Mouse (Mus musculus) erythroblast, embryonic 14.5 days (primary cell): ENCODE results near the gene Il17re. TPM values are rescaled to one million over a fixed set of nuclear protein-coding genes. Genes with fewer than 3 reads are reported as not detected.

Experiments
- H3K27me3 ChIP-seq: 2 replicates; pipeline ENCODE4 v1.6.1; 2012; ENCODE audit warnings: inconsistent platforms; ENCODE audit not compliant: control insufficient read depth
- H3K36me3 ChIP-seq: 2 replicates; pipeline ENCODE4 v1.6.1; 2012; ENCODE audit warnings: mild to moderate bottlenecking, inconsistent platforms; ENCODE audit not compliant: control insufficient read depth
- H3K4me1 ChIP-seq: 2 replicates; pipeline ENCODE4 v1.6.1; 2012; ENCODE audit warnings: inconsistent platforms; ENCODE audit not compliant: control insufficient read depth
- H3K4me3 ChIP-seq: replicated peaks from 2 replicates; pipeline ENCODE3; 2012; ENCODE audit warnings: moderate library complexity, mild to moderate bottlenecking, inconsistent platforms
- H3K9me3 ChIP-seq: 2 replicates; pipeline ENCODE4 v1.6.1; 2012; ENCODE audit warnings: low read length, inconsistent platforms, mixed read lengths; ENCODE audit not compliant: control insufficient read depth
- GATA1 ChIP-seq: IDR thresholded peaks from 2 replicates; pipeline ENCODE4 v1.6.1; 2012; ENCODE audit warnings: low read length, inconsistent platforms, mixed read lengths
- TAL1 ChIP-seq: IDR thresholded peaks from 3 replicates; pipeline ENCODE4 v1.6.1; 2012; ENCODE audit warnings: low read length, inconsistent platforms, mixed read lengths
- polyA plus RNA-seq: library from polyadenylated mRNA; stranded (reverse); fragments of >175 nt; gene quantifications from 2 replicates; pipeline ENCODE4 v1.2.3, GENCODE M21; 2012

Gene Il17re
- polyA plus RNA-seq, 1 experiment, result not detected

GRCm38 (mm10) chr6:113477353-113477752 lies 19.1 kb downstream of the Il17re start:
- Histone ChIP-seq H3K36me3 (no peaks in the 10 kb centered on the region; the same call in 1 of the 2 replicates), H3K27me3 (peaks cover 56% of the 10 kb centered on the region), H3K4me1 (peaks cover 8% of the 10 kb centered on the region), H3K9me3 (no peaks in the 10 kb centered on the region), H3K4me3 (no peak overlapping the region)
- TF ChIP-seq GATA1 (no peak), TAL1 (no peak)

GRCm38 (mm10) chr6:113478906-113479305 lies 20.6 kb downstream of the Il17re start:
- H3K27me3 ChIP-seq, result peaks cover 61% of the 10 kb centered on the region

DNA sequence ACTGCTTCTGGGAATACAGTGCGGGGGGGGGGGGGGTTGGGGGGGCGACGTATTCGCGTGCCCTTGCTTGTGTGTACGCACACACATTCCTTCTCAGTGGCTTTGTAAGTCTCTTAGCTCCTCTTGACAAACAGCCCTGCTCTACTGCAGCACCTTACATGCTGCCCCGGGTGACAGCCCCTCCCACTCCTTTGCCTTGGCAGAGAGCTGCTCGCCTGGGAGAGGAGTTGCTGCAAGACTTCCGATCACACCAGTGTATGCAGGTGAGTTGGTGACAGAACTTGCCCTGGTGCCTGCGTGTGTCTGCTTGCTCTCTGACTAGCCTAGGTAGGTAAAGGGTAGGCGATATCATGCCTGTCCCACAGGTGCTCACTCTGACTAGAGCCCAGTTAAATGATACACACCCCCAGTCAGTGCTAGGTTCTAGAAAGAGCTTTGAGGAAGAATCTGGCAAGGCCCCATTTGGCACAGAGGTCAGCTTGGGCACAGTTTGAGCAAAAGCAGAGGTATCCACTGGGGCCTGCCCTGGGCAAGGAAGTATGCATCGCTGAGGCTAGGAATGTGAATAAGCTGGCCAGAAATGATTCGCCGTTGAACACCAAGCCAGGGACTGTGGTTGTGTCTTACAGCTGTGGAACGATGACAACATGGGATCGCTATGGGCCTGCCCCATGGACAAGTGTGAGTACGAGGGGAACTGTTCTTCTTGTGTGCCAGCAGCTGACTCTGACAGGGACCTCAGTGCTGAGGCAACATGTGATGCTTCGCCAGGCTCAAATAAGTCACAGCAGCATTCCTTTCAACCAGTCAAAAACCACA lies 22.5 kb downstream of the Il17re start:
- H3K4me1 ChIP-seq, result peaks cover 28% of the 10 kb centered on the region
- no peaks in the 10 kb centered on the region; the same call in 1 of the 2 replicates for H3K36me3 ChIP-seq
- H3K4me3 ChIP-seq, result no peak overlapping the region
- TF ChIP-seq TAL1 (no peak), GATA1 (no peak)
- H3K27me3 ChIP-seq, result peaks cover 55% of the 10 kb centered on the region
- H3K9me3 ChIP-seq, result no peaks in the 10 kb centered on the region

More at GRCm38 (mm10) chr6:113478906-113479305, 20.6 kb downstream of the Il17re start:
- peaks cover 19% of the 10 kb centered on the region for H3K4me1 ChIP-seq
- H3K4me3 ChIP-seq, result no peak overlapping the region
- no peak for TF ChIP-seq GATA1
- TF ChIP-seq TAL1, result no peak
- H3K36me3 ChIP-seq, result no peaks in the 10 kb centered on the region; the same call in 1 of the 2 replicates
- H3K9me3 ChIP-seq, result no peaks in the 10 kb centered on the region

GRCm38 (mm10) chr6:113482477-113483099 lies 24.3 kb downstream of the Il17re start:
- TF ChIP-seq GATA1 (no peak), TAL1 (no peak)
- peak overlapping the region; percentile 74 for H3K4me3 ChIP-seq
- H3K9me3 ChIP-seq, result no peaks in the 10 kb centered on the region
- no peaks in the 10 kb centered on the region; the same call in 1 of the 2 replicates for H3K36me3 ChIP-seq
- peaks cover 39% of the 10 kb centered on the region for H3K27me3 ChIP-seq
- H3K4me1 ChIP-seq, result peaks cover 38% of the 10 kb centered on the region

GRCm38 (mm10) chr6:113483100-113483615 lies 24.9 kb downstream of the Il17re start, which contains the start of gene Creld1:
Gene Creld1 (plus strand): TSS chr6:113483297.
- no peaks in the 10 kb centered on the region for H3K9me3 ChIP-seq
- TF ChIP-seq GATA1 (no peak), TAL1 (no peak)
- peaks cover 4% of the 10 kb centered on the region; the same call in 1 of the 2 replicates for H3K36me3 ChIP-seq
- peaks cover 43% of the 10 kb centered on the region for H3K4me1 ChIP-seq
- H3K27me3 ChIP-seq, result peaks cover 39% of the 10 kb centered on the region
- peak within 1 kb of the TSS; percentile 74 for H3K4me3 ChIP-seq

DNA sequence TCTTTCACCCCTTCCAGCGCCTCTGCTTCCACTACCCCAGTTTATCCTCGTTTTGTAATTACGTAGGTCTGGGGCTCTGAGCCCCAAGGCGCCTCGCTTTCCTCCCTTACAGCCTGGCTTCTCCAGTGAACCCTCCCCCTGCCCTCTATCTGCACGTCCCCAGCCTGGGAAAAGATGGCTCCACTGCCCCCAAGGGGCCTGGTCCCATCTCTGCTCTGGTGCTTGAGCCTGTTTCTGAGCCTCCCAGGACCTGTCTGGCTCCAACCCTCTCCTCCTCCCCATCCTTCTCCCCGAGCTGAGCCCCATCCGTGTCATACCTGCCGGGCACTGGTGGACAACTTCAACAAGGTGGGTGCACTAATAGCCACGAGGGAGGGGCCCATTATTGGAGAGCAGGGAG lies 25.4 kb downstream of the Il17re start:
- H3K27me3 ChIP-seq, result peaks cover 39% of the 10 kb centered on the region
- TF ChIP-seq GATA1 (no peak), TAL1 (no peak)
- peak overlapping the region; percentile 74 for H3K4me3 ChIP-seq
- H3K36me3 ChIP-seq, result peaks cover 6% of the 10 kb centered on the region; the same call in 1 of the 2 replicates
- peaks cover 43% of the 10 kb centered on the region for H3K4me1 ChIP-seq
- H3K9me3 ChIP-seq, result no peaks in the 10 kb centered on the region

GRCm38 (mm10) chr6:113487125-113487576 lies 28.9 kb downstream of the Il17re start:
- H3K4me3 ChIP-seq, result no peak overlapping the region
- H3K4me1 ChIP-seq, result peaks cover 39% of the 10 kb centered on the region
- peaks cover 7% of the 10 kb centered on the region for H3K27me3 ChIP-seq
- no peaks in the 10 kb centered on the region for H3K9me3 ChIP-seq
- TF ChIP-seq TAL1 (no peak), GATA1 (0 out of 2 replicates have a peak, but pooled peaks have one; percentile 16)
- peaks cover 17% of the 10 kb centered on the region for H3K36me3 ChIP-seq

GRCm38 (mm10) chr6:113489410-113489809 lies 31.1 kb downstream of the Il17re start:
- no peak for TF ChIP-seq TAL1
- TF ChIP-seq GATA1, result no peak
- Histone ChIP-seq H3K27me3 (peaks cover 4% of the 10 kb centered on the region), H3K36me3 (peaks cover 19% of the 10 kb centered on the region), H3K4me1 (peaks cover 24% of the 10 kb centered on the region), H3K9me3 (no peaks in the 10 kb centered on the region), H3K4me3 (no peak overlapping the region)

GRCm38 (mm10) chr6:113492101-113492864 lies 34.0 kb downstream of the Il17re start:
- Histone ChIP-seq H3K4me1 (peaks cover 24% of the 10 kb centered on the region), H3K36me3 (peaks cover 19% of the 10 kb centered on the region), H3K27me3 (peaks cover 33% of the 10 kb centered on the region), H3K9me3 (no peaks in the 10 kb centered on the region; the same call in 1 of the 2 replicates), H3K4me3 (no peak overlapping the region)
- no peak for TF ChIP-seq TAL1
- TF ChIP-seq GATA1, result no peak
